Comparison of ENCODE assay signal across 10 mouse cellular contexts in genomic region chr5:52821691-52822090, GRCm38 (mm10). TPM values are rescaled to one million over a fixed set of nuclear protein-coding genes. Genes with fewer than 3 reads are reported as not detected.
A peak's percentile ranks its signal among the peaks of the same experiment; 100 is the strongest.
DNase-seq lines count a peak whose midpoint lies in the region; ATAC-seq and TF ChIP-seq lines count a peak whose summit lies in the region.
"Had no signal": no experiment of that assay in that cellular context is flagged by ENCODE, and none has a peak within 500 bp of the region (broad histone marks: within the 10 kb centered on the region; RNA-seq: fewer than 3 reads in every experiment).

No protein-coding gene starts in this region.

- no peaks in the 10 kb centered on the region for H3K9me3 ChIP-seq in kidney, embryonic 16.5 days (ENCODE audit: low read length)
- no peaks in the 10 kb centered on the region for H3K9me3 ChIP-seq in E14TG2a.4 (ENCODE audit: low read length)
- no peaks in the 10 kb centered on the region for H3K9me3 ChIP-seq in embryonic facial prominence, embryonic 10.5 days
- no peaks in the 10 kb centered on the region for H3K9me3 ChIP-seq in midbrain, postnatal 0 days (ENCODE audit: low read length)
- H3K9me3 ChIP-seq: embryonic facial prominence, embryonic 13.5 days; liver, embryonic 15.5 days had no signal

- H3K27ac ChIP-seq in kidney, embryonic 16.5 days (ENCODE audit: low read length) = no peak overlapping the region
- no peak overlapping the region for H3K27ac ChIP-seq in embryonic facial prominence, embryonic 10.5 days (replicated peaks)
- no peak overlapping the region for H3K27ac ChIP-seq in midbrain, postnatal 0 days (ENCODE audit: low read depth, low read length)
- H3K27ac ChIP-seq: embryonic facial prominence, embryonic 13.5 days; liver, embryonic 15.5 days had no signal

- no peaks in the 10 kb centered on the region for H3K27me3 ChIP-seq in kidney, embryonic 16.5 days (ENCODE audit: insufficient read depth, low read length)
- no peaks in the 10 kb centered on the region for H3K27me3 ChIP-seq in E14TG2a.4 (ENCODE audit: insufficient read depth, low read length)
- no peaks in the 10 kb centered on the region for H3K27me3 ChIP-seq in embryonic facial prominence, embryonic 10.5 days (replicated peaks; ENCODE audit: low read depth, poor library complexity, severe bottlenecking)
- no peaks in the 10 kb centered on the region for H3K27me3 ChIP-seq in midbrain, postnatal 0 days (ENCODE audit: insufficient read depth, low read length)
- H3K27me3 ChIP-seq: embryonic facial prominence, embryonic 13.5 days; liver, embryonic 15.5 days had no signal

- peak; percentile 40 for DNase-seq in kidney, adult 18-20 months
- DNase-seq in adipocyte (ENCODE audit: low spot score) = peak; percentile 82
- peak; percentile 45 for DNase-seq in embryonic facial prominence, embryonic 10.5 days (ENCODE audit: low spot score)
- DNase-seq in layer of hippocampus, adult 18-20 months (ENCODE audit: low spot score in 2 of 2) = peak; percentile 39 to 89
- peak; percentile 75 for DNase-seq in midbrain, postnatal 0 days (ENCODE audit: low spot score)

- H3K4me2 ChIP-seq in kidney, embryonic 16.5 days (replicated peaks; ENCODE audit: low read depth, low read length) = no peak overlapping the region
- no peak overlapping the region for H3K4me2 ChIP-seq in midbrain, postnatal 0 days (ENCODE audit: low read depth, low read length, poor library complexity, severe bottlenecking)
- H3K4me2 ChIP-seq: embryonic facial prominence, embryonic 13.5 days; liver, embryonic 15.5 days had no signal

- H3K4me3 ChIP-seq in kidney, embryonic 16.5 days (ENCODE audit: low read length) = no peak overlapping the region
- H3K4me3 ChIP-seq in E14TG2a.4 (replicated peaks; ENCODE audit: low read length) = no peak overlapping the region
- no peak overlapping the region for H3K4me3 ChIP-seq in embryonic facial prominence, embryonic 10.5 days
- H3K4me3 ChIP-seq in midbrain, postnatal 0 days (ENCODE audit: low read depth, low read length) = no peak overlapping the region
- H3K4me3 ChIP-seq: embryonic facial prominence, embryonic 13.5 days; liver, embryonic 15.5 days had no signal

- H3K36me3 ChIP-seq in kidney, embryonic 16.5 days (ENCODE audit: insufficient read depth, low read length) = peaks cover 4% of the 10 kb centered on the region; the same call in 1 of the 2 replicates
- H3K36me3 ChIP-seq in E14TG2a.4 (ENCODE audit: insufficient read depth, low read length) = peaks cover 58% of the 10 kb centered on the region
- H3K36me3 ChIP-seq in embryonic facial prominence, embryonic 10.5 days (replicated peaks) = peaks cover 58% of the 10 kb centered on the region
- H3K36me3 ChIP-seq in midbrain, postnatal 0 days (ENCODE audit: insufficient read depth, low read length) = peaks cover 8% of the 10 kb centered on the region; the same call in 1 of the 2 replicates

- 36% methylated on average over 3 of the region's 3 CpGs for WGBS in kidney, embryonic 16.5 days
- WGBS in embryonic facial prominence, embryonic 10.5 days = 60% methylated on average over 3 of the region's 3 CpGs
- WGBS in midbrain, postnatal 0 days = 21% methylated on average over 3 of the region's 3 CpGs

- H3K9ac ChIP-seq in kidney, embryonic 16.5 days (replicated peaks; ENCODE audit: low read length) = no peak overlapping the region
- no peak overlapping the region for H3K9ac ChIP-seq in midbrain, postnatal 0 days (replicated peaks; ENCODE audit: low read length, poor library complexity, severe bottlenecking)
- H3K9ac ChIP-seq: embryonic facial prominence, embryonic 13.5 days; liver, embryonic 15.5 days had no signal

- peak; percentile 61 for TF ChIP-seq CTCF in E14TG2a.4 (conservative IDR thresholded peaks at IDR 0.05; ENCODE audit: low read length)
- peak; percentile 89 for TF ChIP-seq CTCF in midbrain, postnatal 0 days (IDR thresholded peaks at IDR 0.05)

- ATAC-seq in kidney, embryonic 16.5 days (ENCODE audit: low FRiP score, low TSS enrichment) = no peak
- ATAC-seq in midbrain, postnatal 0 days (ENCODE audit: low FRiP score) = no peak
- ATAC-seq in megakaryocyte-erythroid progenitor cell, adult 5-6 weeks (replicated peaks; ENCODE audit: low FRiP score, low TSS enrichment, poor library complexity, severe bottlenecking) = no peak

- no peaks in the 10 kb centered on the region for H3K4me1 ChIP-seq in kidney, embryonic 16.5 days (ENCODE audit: insufficient read depth, low read length)
- peaks cover 21% of the 10 kb centered on the region for H3K4me1 ChIP-seq in E14TG2a.4 (replicated peaks; ENCODE audit: low read depth, low read length)
- H3K4me1 ChIP-seq in embryonic facial prominence, embryonic 10.5 days = no peaks in the 10 kb centered on the region
- H3K4me1 ChIP-seq in midbrain, postnatal 0 days (ENCODE audit: insufficient read depth, low read length) = no peaks in the 10 kb centered on the region
- H3K4me1 ChIP-seq: embryonic facial prominence, embryonic 13.5 days; liver, embryonic 15.5 days had no signal

RNA-seq across cellular contexts. Expression of gene Anapc4, which starts 12.1 kb away (rescaled TPM):
- 105 and 106 TPM in 2 replicates for polyA plus RNA-seq in kidney, embryonic 16.5 days (2015; fragmentation: Nextera tagmentation; extraction: Ambion mirVana)
- 124 and 125 TPM in 2 replicates for polyA plus RNA-seq in embryonic facial prominence, embryonic 10.5 days (2016; fragmentation: Nextera tagmentation; extraction: Ambion mirVana)
- 10 to 100 TPM; 68.2 to 68.8 TPM for total RNA-seq in layer of hippocampus, adult 18-20 months (2021)
- 66.4 and 71.1 TPM in 2 replicates for total RNA-seq in midbrain, postnatal 0 days (2014; rRNA removed)
- 72.3 and 74.4 TPM in 2 replicates for polyA plus RNA-seq in midbrain, postnatal 0 days (2015; fragmentation: Nextera tagmentation; extraction: Ambion mirVana)
- total RNA-seq in megakaryocyte-erythroid progenitor cell, adult 5-6 weeks (2014; fragmentation: Nextera tagmentation) = 63.6 and 64.2 TPM in 2 replicates
- total RNA-seq in megakaryocyte-erythroid progenitor cell, adult 5-6 weeks (2017) = 70.9 and 115 TPM in 2 replicates

RNA-seq across cellular contexts. Expression of gene Zcchc4, which starts 46.5 kb away (rescaled TPM):
- 15.8 and 18.3 TPM in 2 replicates for polyA plus RNA-seq in kidney, embryonic 16.5 days (2015; fragmentation: Nextera tagmentation; extraction: Ambion mirVana)
- polyA plus RNA-seq in embryonic facial prominence, embryonic 10.5 days (2016; fragmentation: Nextera tagmentation; extraction: Ambion mirVana) = 21.1 and 22.6 TPM in 2 replicates
- total RNA-seq in layer of hippocampus, adult 18-20 months (2021) = 10 to 100 TPM in 1 of 2 experiments, 1 to 10 TPM in 1; 8.8 to 10.1 TPM
- 10.7 and 12.7 TPM in 2 replicates for total RNA-seq in midbrain, postnatal 0 days (2014; rRNA removed)
- polyA plus RNA-seq in midbrain, postnatal 0 days (2015; fragmentation: Nextera tagmentation; extraction: Ambion mirVana) = 6.8 and 7.3 TPM in 2 replicates
- total RNA-seq in megakaryocyte-erythroid progenitor cell, adult 5-6 weeks (2014; fragmentation: Nextera tagmentation) = 24.3 and 28.1 TPM in 2 replicates
- 17.6 and 21.2 TPM in 2 replicates for total RNA-seq in megakaryocyte-erythroid progenitor cell, adult 5-6 weeks (2017)
